Mouse (Mus musculus) myocyte (in vitro differentiated cells): Measurements from ENCODE around the gene Cd320. TPM values are rescaled to one million over a fixed set of nuclear protein-coding genes. Genes with fewer than 3 reads are reported as not detected.
"Not testable (repeated sequence)": the region's sequence is repeated elsewhere in the genome, so short reads cannot be mapped to it uniquely, and the experiment has no call there.

Source experiments
- H3K27me3 ChIP-seq: one replicate; pipeline ENCODE4 v1.6.1; 2011; ENCODE audit not compliant: control insufficient read depth, insufficient read depth, insufficient read length
- H3K36me3 ChIP-seq: one replicate; pipeline ENCODE4 v1.6.1; 2011; ENCODE audit not compliant: control insufficient read depth, insufficient read depth
- H3K4me2 ChIP-seq: one replicate; pipeline ENCODE4 v1.6.1; 2011; ENCODE audit warnings: low read depth, control low read depth
- H3K4me3 ChIP-seq: one replicate; pipeline ENCODE4 v1.5.1; 2011; ENCODE audit warnings: mild to moderate bottlenecking, control low read depth, moderate library complexity
- H3K79me2 ChIP-seq: one replicate; pipeline ENCODE4 v1.6.1; 2011; ENCODE audit not compliant: control insufficient read depth, insufficient read depth
- H3ac ChIP-seq: one replicate; pipeline ENCODE4 v1.6.1; 2011; ENCODE audit not compliant: control insufficient read depth, insufficient read length
- CEBPB ChIP-seq: IDR thresholded peaks from 2 replicates; pipeline ENCODE4 v1.6.1; 2011; ENCODE audit warnings: mild to moderate bottlenecking, moderate library complexity; ENCODE audit not compliant: poor library complexity, insufficient read depth, severe bottlenecking
- E2F4 ChIP-seq: IDR thresholded peaks from one replicate; pipeline ENCODE4 v1.6.1; 2011; ENCODE audit warnings: mild to moderate bottlenecking, control low read depth, moderate library complexity; ENCODE audit not compliant: insufficient read depth
- MAX ChIP-seq: IDR thresholded peaks from one replicate; pipeline ENCODE4 v1.6.1; 2011; ENCODE audit warnings: low read depth, mild to moderate bottlenecking, control low read depth
- MYOD1 ChIP-seq, 3 experiments: IDR thresholded peaks; one replicate each; pipeline ENCODE4 v1.6.1; 2011; ENCODE audit warnings: control low read depth in 2 of 3, low read depth in 2 of 3, mild to moderate bottlenecking in 2 of 3, moderate library complexity in 1 of 3; ENCODE audit not compliant: insufficient read length in 2 of 3, control insufficient read depth in 1 of 3
- MYOG ChIP-seq, 3 experiments: IDR thresholded peaks; one replicate each; pipeline ENCODE4 v1.6.1; 2011; ENCODE audit warnings: control low read depth in 2 of 3, low read depth in 2 of 3, mild to moderate bottlenecking in 2 of 3; ENCODE audit not compliant: insufficient read length in 2 of 3, control insufficient read depth in 1 of 3, insufficient read depth in 1 of 3
- POLR2A ChIP-seq: IDR thresholded peaks from one replicate; pipeline ENCODE4 v1.6.1; 2011; ENCODE audit warnings: low read depth, mild to moderate bottlenecking, control low read depth, moderate library complexity; ENCODE audit not compliant: insufficient read length
- POLR2AphosphoS2 ChIP-seq: IDR thresholded peaks from one replicate; pipeline ENCODE4 v1.6.1; 2011; ENCODE audit warnings: low read depth, control low read depth; ENCODE audit not compliant: insufficient read length
- REST ChIP-seq: IDR thresholded peaks from one replicate; pipeline ENCODE4 v1.6.1; 2011; ENCODE audit warnings: mild to moderate bottlenecking, control low read depth, moderate library complexity; ENCODE audit not compliant: insufficient read depth, insufficient read length
- SRF ChIP-seq: IDR thresholded peaks from one replicate; pipeline ENCODE4 v1.6.1; 2011; ENCODE audit warnings: low read depth; ENCODE audit not compliant: control insufficient read depth, insufficient read length
- TCF12 ChIP-seq: IDR thresholded peaks from one replicate; pipeline ENCODE4 v1.6.1; 2011; ENCODE audit warnings: mild to moderate bottlenecking, control low read depth; ENCODE audit not compliant: poor library complexity, insufficient read depth, severe bottlenecking
- TCF3 ChIP-seq: IDR thresholded peaks from one replicate; pipeline ENCODE4 v1.6.1; 2011; ENCODE audit warnings: low read depth, control low read depth; ENCODE audit not compliant: insufficient read length
- USF1 ChIP-seq: IDR thresholded peaks from one replicate; pipeline ENCODE4 v1.6.1; 2011; ENCODE audit warnings: low read depth, mild to moderate bottlenecking, control low read depth, moderate library complexity
- polyA plus RNA-seq: library from polyadenylated mRNA; unstranded; fragments of >200 nt; fragmentation: generic; extraction: Trizol; gene quantifications from one replicate; pipeline ENCODE4 v1.2.1, GENCODE M21; 2012; ENCODE audit warnings: missing spikeins

The Cd320 gene
- polyA plus RNA-seq, 1 experiment = 83.1 TPM

DNA sequence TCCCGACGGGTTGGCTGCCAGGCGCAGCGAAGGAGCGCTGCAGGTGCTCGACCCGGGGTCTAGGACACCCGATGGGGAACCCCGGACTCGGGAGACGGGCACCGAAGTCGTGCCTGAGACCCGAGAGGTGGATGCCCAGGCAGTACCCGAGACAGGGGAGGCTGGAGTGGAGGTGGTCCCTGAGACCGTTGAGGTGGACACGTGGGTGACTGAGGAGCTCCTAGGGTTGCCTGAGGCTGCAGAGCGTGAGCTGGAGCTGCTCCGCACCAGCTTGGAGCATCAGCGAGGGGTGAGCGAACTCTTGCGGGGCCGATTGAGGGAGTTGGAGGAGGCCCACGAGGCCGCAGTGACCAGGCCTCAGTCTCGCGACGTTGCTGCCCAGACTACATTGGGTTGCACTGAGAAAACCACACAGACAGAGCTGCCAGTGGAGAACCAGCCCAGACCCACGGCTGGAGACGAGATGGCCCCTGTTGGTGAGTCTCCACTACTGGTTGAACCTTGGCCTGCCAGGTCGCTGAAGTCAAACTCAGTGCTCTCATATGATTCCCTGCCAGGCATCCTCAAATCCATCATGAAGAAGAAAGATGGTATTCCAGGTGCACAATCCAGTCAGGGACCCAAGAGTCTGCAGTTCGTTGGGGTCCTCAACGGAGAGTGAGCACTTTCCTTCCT, 24.8 kb upstream of the Cd320 start:
- peaks cover 9% of the 10 kb centered on the region for H3K79me2 ChIP-seq
- TF ChIP-seq TCF12 = no peak
- no peak for TF ChIP-seq CEBPB
- no peak for TF ChIP-seq USF1
- TF ChIP-seq SRF = no peak
- TF ChIP-seq TCF3 = no peak
- TF ChIP-seq POLR2A = no peak
- TF ChIP-seq REST = no peak
- TF ChIP-seq E2F4 = no peak
- TF ChIP-seq MYOD1 (IDR thresholded peaks at IDR 0.05; ENCODE audit: control insufficient read depth in 1 of 3, insufficient read length in 2 of 3, low read depth in 2 of 3) = no peak
- no peak for TF ChIP-seq MYOG (IDR thresholded peaks at IDR 0.05; ENCODE audit: control insufficient read depth in 1 of 3, insufficient read depth in 1 of 3, insufficient read length in 2 of 3, low read depth in 2 of 3)
- no peak for TF ChIP-seq MAX
- no peak for TF ChIP-seq POLR2AphosphoS2
- peak overlapping the region; percentile 26 for H3K4me3 ChIP-seq
- peaks cover 24% of the 10 kb centered on the region for H3K36me3 ChIP-seq
- peak overlapping the region; percentile 91 for H3K4me2 ChIP-seq
- H3K27me3 ChIP-seq = no peaks in the 10 kb centered on the region
- H3ac ChIP-seq = peak overlapping the region; percentile 7

DNA sequence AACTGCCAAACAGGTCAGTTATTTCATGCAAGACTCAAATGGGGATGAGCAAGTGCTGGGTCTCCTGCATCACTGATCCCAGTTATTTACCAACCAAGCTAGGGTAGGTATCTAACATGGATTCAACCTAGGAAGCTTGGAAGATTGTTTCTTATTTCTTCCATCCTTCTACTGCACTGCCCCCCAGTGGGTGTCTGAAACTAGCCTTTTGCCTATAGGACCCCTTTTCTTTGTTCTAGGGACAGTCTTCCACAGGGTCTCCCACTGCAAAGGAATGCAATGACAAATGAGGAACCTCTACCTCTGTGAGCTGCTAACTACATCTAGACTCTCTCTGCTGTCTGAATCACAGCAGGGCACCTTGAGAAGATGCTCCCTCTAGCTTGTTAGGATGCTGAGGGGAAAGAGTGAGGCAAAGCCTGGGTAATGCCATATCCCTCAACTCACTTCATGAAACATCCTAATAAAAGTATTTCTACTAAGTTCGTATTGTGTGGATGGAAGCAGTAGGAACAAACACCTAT, 20.4 kb upstream of the Cd320 start:
- H3K79me2 ChIP-seq = peaks cover 50% of the 10 kb centered on the region
- H3ac ChIP-seq = no peak overlapping the region
- peak overlapping the region; percentile 93 for H3K4me2 ChIP-seq
- peaks cover 24% of the 10 kb centered on the region for H3K36me3 ChIP-seq
- TF ChIP-seq MYOG (IDR thresholded peaks at IDR 0.05; ENCODE audit: control insufficient read depth in 1 of 3, insufficient read depth in 1 of 3, insufficient read length in 2 of 3, low read depth in 2 of 3) (no peak), MAX (no peak), POLR2AphosphoS2 (no peak), POLR2A (no peak), E2F4 (no peak), MYOD1 (IDR thresholded peaks at IDR 0.05; ENCODE audit: control insufficient read depth in 1 of 3, insufficient read length in 2 of 3, low read depth in 2 of 3) (no peak), REST (no peak)
- peak overlapping the region; percentile 94 for H3K4me3 ChIP-seq
- H3K27me3 ChIP-seq = no peaks in the 10 kb centered on the region

DNA sequence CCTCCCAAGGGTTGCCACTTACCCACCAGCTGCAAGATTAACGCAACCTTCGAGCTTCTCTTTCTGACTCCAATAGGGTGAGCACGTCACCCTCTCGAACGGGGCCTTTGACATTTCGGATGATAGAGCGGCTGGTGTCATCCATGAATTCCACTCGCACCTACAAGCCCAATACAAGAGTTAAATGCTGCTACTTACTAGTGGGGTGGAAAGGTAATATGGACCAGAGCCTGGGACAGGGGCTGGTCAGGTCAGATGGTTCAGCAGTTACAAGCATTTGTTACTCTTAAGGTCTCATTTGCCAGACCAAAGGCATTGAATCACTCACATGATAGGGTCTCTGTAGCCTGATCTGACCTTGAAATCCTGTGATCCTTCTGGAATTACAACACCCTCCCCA, 19.7 kb upstream of the Cd320 start:
- peaks cover 57% of the 10 kb centered on the region for H3K79me2 ChIP-seq
- peaks cover 24% of the 10 kb centered on the region for H3K36me3 ChIP-seq
- H3K4me2 ChIP-seq = peak overlapping the region; percentile 93
- H3ac ChIP-seq = peak overlapping the region; percentile 50
- H3K27me3 ChIP-seq = not testable (repeated sequence)
- H3K4me3 ChIP-seq = peak overlapping the region; percentile 94

DNA sequence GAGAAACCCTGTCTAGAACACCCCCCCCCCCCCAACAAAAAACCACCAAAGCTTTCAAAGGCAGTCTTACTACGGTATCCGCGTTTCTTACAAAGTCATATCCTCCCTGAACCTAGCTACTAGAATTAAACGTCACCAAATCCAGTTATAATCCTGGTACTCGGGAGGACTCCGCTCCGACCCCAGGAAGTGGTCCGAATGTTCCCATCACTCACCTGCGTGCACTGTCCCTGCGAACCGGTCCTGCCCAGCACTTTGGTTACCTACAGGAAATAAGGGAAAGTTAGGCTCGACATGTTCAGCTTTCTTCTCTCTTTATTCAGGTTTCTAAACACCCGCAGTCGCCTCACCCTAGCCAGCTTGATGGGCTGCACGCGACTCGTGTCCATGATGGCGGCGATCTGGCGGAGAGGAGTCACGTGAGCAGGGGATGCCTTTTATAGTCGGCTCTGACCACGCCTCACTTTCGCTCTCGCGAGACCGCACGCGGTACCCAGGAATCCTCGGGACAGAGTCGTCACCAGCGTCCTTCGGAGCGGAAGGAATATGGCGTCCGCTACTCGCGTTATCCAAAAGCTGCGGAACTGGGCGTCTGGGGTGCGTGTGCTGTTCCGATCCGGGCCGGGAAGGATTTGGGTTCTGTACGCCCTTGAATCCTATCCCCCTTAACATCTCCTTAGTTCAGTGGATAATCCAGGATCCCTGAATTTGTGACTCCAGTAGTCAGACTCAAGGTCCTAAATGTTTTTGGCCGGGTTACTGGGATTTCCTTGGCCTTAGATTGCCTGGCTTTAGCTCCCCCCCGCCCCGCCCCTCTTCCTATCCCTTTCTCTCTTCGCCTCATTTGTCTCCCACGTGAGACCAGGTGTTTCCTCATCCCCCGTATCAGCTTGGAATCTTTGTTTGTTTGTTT, 18.6 kb upstream of the Cd320 start, which contains the start of the genes Rps28 and Ndufa7:
Gene Rps28, minus strand, starts transcription at position 479 of the 913 bp plus-strand sequence.
Gene Ndufa7, plus strand, starts transcription at position 489 of the 913 bp plus-strand sequence.
- TF ChIP-seq USF1 (peak; percentile 97), MYOG (IDR thresholded peaks at IDR 0.05; ENCODE audit: control insufficient read depth in 1 of 3, insufficient read depth in 1 of 3, insufficient read length in 2 of 3, low read depth in 2 of 3) (no peak), CEBPB (no peak), POLR2AphosphoS2 (peak; percentile 97), E2F4 (no peak), TCF12 (no peak), MYOD1 (IDR thresholded peaks at IDR 0.05; ENCODE audit: control insufficient read depth in 1 of 3, insufficient read length in 2 of 3, low read depth in 2 of 3) (no peak), SRF (peak; percentile 49), REST (peak; percentile 56), TCF3 (no peak), POLR2A (peak; percentile 93), MAX (peak; percentile 64)
- Histone ChIP-seq H3K4me3 (peak within 1 kb of the TSS; percentile 94), H3K27me3 (no peaks in the 10 kb centered on the region), H3ac (peak within 1 kb of the TSS; percentile 50), H3K36me3 (peaks cover 24% of the 10 kb centered on the region), H3K79me2 (peaks cover 67% of the 10 kb centered on the region), H3K4me2 (peak within 1 kb of the TSS; percentile 93)

DNA sequence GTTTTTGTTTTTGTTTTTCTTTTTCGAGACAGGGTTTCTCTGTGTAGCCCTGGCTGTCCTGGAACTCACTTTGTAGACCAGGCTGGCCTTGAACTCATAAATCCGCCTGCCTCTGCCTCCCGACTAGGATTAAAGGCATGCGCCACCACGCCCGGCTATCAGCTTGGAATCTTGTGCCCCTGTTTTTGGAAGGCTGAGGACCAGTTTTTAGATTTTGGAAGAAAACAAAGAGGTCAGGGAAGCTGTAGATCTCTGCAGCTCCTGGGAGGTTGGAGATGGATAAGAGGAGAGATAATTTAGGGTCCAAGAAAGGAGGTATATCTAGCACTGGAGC, 17.9 kb upstream of the Cd320 start:
- Histone ChIP-seq H3K4me3 (peak overlapping the region; percentile 94), H3K4me2 (peak overlapping the region; percentile 82), H3K79me2 (peaks cover 69% of the 10 kb centered on the region), H3K36me3 (peaks cover 29% of the 10 kb centered on the region), H3ac (peak overlapping the region; percentile 50)
- not testable (repeated sequence) for H3K27me3 ChIP-seq
